Mouse (Mus musculus): ENCODE data around the gene Mme. TPM values are rescaled to one million over a fixed set of nuclear protein-coding genes. Genes with fewer than 3 reads are reported as not detected.

Mme gene
- polyA plus RNA-seq, 1 experiment from 2014 or later: 1.0 TPM

DNA sequence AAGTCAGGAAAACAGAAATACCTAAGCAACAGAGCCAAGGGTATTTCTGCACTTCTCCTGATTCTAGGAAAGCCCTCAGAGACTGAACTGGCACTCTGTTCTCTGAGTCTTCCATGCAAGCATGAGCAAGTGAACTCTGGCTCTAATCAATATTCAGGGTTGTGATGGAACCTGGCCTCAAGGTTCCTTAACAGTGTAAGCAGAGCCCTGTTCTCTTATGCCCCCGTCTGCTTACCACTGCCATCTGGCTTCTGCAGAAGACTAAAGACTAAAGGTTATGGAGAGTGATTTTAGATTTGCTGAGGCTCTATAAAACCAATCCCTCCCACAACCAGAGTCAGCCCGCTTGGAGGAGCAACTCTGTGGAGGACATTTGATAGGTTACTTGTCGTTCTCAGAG is 99.2 kb downstream of the Mme start:
- Histone ChIP-seq H3K27me3 (replicated peaks; ENCODE audit: control insufficient read depth, insufficient read depth, low read length) (no peaks in the 10 kb centered on the region), H3K4me1 (replicated peaks; ENCODE audit: control insufficient read depth, insufficient read depth, low read length) (no peaks in the 10 kb centered on the region), H3K4me3 (ENCODE audit: low read depth, low read length) (no peak overlapping the region), H3K9me3 (ENCODE audit: control insufficient read depth, low read length) (no peaks in the 10 kb centered on the region), H3K36me3 (ENCODE audit: control insufficient read depth, insufficient read depth, low read length) (no peaks in the 10 kb centered on the region), H3K4me2 (no peak overlapping the region), H3K27ac (ENCODE audit: low read depth, low read length) (no peak overlapping the region), H3K9ac (ENCODE audit: low read depth, low read length) (no peak overlapping the region)
- no peak for ATAC-seq (replicated peaks; ENCODE audit: low FRiP score)
- no peak for DNase-seq (ENCODE audit: low spot score)
- 79% methylated on average over 3 of the region's 3 CpGs for WGBS

GRCm38 (mm10) chr3:63341481-63341880 is 100.1 kb downstream of the Mme start:
- Histone ChIP-seq H3K27ac (ENCODE audit: low read depth, low read length) (no peak overlapping the region), H3K36me3 (ENCODE audit: control insufficient read depth, insufficient read depth, low read length) (no peaks in the 10 kb centered on the region)

DNA sequence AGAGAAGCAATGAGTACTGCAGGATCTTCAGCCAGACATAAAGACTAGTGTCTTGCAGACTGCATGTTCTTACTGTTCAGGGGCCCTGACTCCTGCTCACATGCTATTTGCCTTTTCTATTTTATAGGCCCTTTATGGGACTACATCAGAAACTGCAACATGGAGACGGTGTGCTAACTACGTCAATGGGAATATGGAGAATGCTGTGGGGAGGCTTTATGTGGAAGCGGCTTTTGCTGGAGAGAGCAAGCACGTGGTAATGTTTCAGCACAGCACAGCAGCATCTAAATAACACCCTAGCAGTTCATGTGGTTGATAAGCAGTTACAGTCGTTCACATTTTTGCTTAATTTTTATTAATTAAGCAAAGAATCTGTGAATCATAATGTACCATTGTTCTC is 103.7 kb downstream of the Mme start:
- no peaks in the 10 kb centered on the region for H3K4me1 ChIP-seq (replicated peaks; ENCODE audit: control insufficient read depth, insufficient read depth, low read length)
- no peak overlapping the region for H3K9ac ChIP-seq (ENCODE audit: low read depth, low read length)
- DNase-seq (ENCODE audit: low spot score) (no peak), ATAC-seq (replicated peaks; ENCODE audit: low FRiP score) (no peak)
- no peak overlapping the region for H3K27ac ChIP-seq (ENCODE audit: low read depth, low read length)
- H3K9me3 ChIP-seq (ENCODE audit: control insufficient read depth, low read length): no peaks in the 10 kb centered on the region
- WGBS: 82% methylated on average over 5 of the region's 5 CpGs
- no peak overlapping the region for H3K4me2 ChIP-seq
- H3K36me3 ChIP-seq (ENCODE audit: control insufficient read depth, insufficient read depth, low read length): no peaks in the 10 kb centered on the region
- H3K4me3 ChIP-seq (ENCODE audit: low read depth, low read length): no peak overlapping the region
- H3K27me3 ChIP-seq (replicated peaks; ENCODE audit: control insufficient read depth, insufficient read depth, low read length): no peaks in the 10 kb centered on the region

More at GRCm38 (mm10) chr3:63341481-63341880, 100.1 kb downstream of the Mme start:
- H3K4me2 ChIP-seq: no peak overlapping the region
- no peak for DNase-seq (ENCODE audit: low spot score)
- ATAC-seq (replicated peaks; ENCODE audit: low FRiP score): no peak
- no peaks in the 10 kb centered on the region for H3K27me3 ChIP-seq (replicated peaks; ENCODE audit: control insufficient read depth, insufficient read depth, low read length)
- no peak overlapping the region for H3K4me3 ChIP-seq (ENCODE audit: low read depth, low read length)
- WGBS: 86% methylated on average over 4 of the region's 4 CpGs
- no peaks in the 10 kb centered on the region for H3K4me1 ChIP-seq (replicated peaks; ENCODE audit: control insufficient read depth, insufficient read depth, low read length)
- no peak overlapping the region for H3K9ac ChIP-seq (ENCODE audit: low read depth, low read length)
- H3K9me3 ChIP-seq (ENCODE audit: control insufficient read depth, low read length): no peaks in the 10 kb centered on the region

GRCm38 (mm10) chr3:63348893-63349426 is 107.6 kb downstream of the Mme start:
- DNase-seq (ENCODE audit: low spot score) (no peak), ATAC-seq (replicated peaks; ENCODE audit: low FRiP score) (no peak)
- H3K4me3 ChIP-seq (ENCODE audit: low read depth, low read length): no peak overlapping the region
- H3K27me3 ChIP-seq (replicated peaks; ENCODE audit: control insufficient read depth, insufficient read depth, low read length): no peaks in the 10 kb centered on the region
- H3K27ac ChIP-seq (ENCODE audit: low read depth, low read length): no peak overlapping the region
- H3K9me3 ChIP-seq (ENCODE audit: control insufficient read depth, low read length): no peaks in the 10 kb centered on the region
- no peaks in the 10 kb centered on the region for H3K4me1 ChIP-seq (replicated peaks; ENCODE audit: control insufficient read depth, insufficient read depth, low read length)
- H3K4me2 ChIP-seq: no peak overlapping the region
- 63% methylated on average over 2 of the region's 2 CpGs for WGBS
- H3K9ac ChIP-seq (ENCODE audit: low read depth, low read length): no peak overlapping the region
- no peaks in the 10 kb centered on the region for H3K36me3 ChIP-seq (ENCODE audit: control insufficient read depth, insufficient read depth, low read length)

DNA sequence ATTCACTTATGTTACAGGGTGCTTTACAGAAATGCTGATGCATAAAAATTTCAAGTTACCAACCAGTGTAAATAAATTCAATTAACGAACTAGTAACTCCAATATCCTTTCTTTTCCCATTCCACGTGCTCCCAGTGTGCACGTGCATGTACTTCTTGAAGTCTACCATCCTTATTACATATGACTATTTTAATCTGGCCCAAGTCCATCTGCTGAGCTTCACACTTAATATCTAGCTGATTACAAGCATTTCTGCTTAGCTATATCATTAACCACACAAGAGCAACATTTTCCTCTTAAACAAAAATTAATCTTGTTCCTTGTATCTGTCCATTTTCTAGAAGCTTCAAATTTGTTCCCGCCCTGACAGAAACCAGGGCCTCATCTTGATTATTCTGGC is 108.9 kb downstream of the Mme start:
- H3K36me3 ChIP-seq (ENCODE audit: control insufficient read depth, insufficient read depth, low read length): no peaks in the 10 kb centered on the region
- no peaks in the 10 kb centered on the region for H3K9me3 ChIP-seq (ENCODE audit: control insufficient read depth, low read length)
- no peak overlapping the region for H3K4me3 ChIP-seq (ENCODE audit: low read depth, low read length)
- no peak for ATAC-seq (replicated peaks; ENCODE audit: low FRiP score)
- no peak overlapping the region for H3K27ac ChIP-seq (ENCODE audit: low read depth, low read length)
- H3K9ac ChIP-seq (ENCODE audit: low read depth, low read length): no peak overlapping the region
- no peaks in the 10 kb centered on the region for H3K4me1 ChIP-seq (replicated peaks; ENCODE audit: control insufficient read depth, insufficient read depth, low read length)
- DNase-seq (ENCODE audit: low spot score): no peak
- H3K27me3 ChIP-seq (replicated peaks; ENCODE audit: control insufficient read depth, insufficient read depth, low read length): no peaks in the 10 kb centered on the region
- no peak overlapping the region for H3K4me2 ChIP-seq
- WGBS: 82% methylated on average over 4 of the region's 4 CpGs

- no peak overlapping the region for H3K4me2 ChIP-seq
- H3K36me3 ChIP-seq (ENCODE audit: control insufficient read depth, insufficient read depth, low read length): no peaks in the 10 kb centered on the region
- 69% methylated on average over 3 of the region's 3 CpGs for WGBS
- no peaks in the 10 kb centered on the region for H3K27me3 ChIP-seq (replicated peaks; ENCODE audit: control insufficient read depth, insufficient read depth, low read length)
- no peaks in the 10 kb centered on the region for H3K9me3 ChIP-seq (ENCODE audit: control insufficient read depth, low read length)
- ATAC-seq (replicated peaks; ENCODE audit: low FRiP score) (no peak), DNase-seq (ENCODE audit: low spot score) (no peak)
- no peak overlapping the region for H3K4me3 ChIP-seq (ENCODE audit: low read depth, low read length)
- H3K4me1 ChIP-seq (replicated peaks; ENCODE audit: control insufficient read depth, insufficient read depth, low read length): no peaks in the 10 kb centered on the region
- no peak overlapping the region for H3K27ac ChIP-seq (ENCODE audit: low read depth, low read length)
- no peak overlapping the region for H3K9ac ChIP-seq (ENCODE audit: low read depth, low read length)
These were observed 109.4 kb downstream of the Mme start for GRCm38 (mm10) chr3:63350704-63351103.

DNA sequence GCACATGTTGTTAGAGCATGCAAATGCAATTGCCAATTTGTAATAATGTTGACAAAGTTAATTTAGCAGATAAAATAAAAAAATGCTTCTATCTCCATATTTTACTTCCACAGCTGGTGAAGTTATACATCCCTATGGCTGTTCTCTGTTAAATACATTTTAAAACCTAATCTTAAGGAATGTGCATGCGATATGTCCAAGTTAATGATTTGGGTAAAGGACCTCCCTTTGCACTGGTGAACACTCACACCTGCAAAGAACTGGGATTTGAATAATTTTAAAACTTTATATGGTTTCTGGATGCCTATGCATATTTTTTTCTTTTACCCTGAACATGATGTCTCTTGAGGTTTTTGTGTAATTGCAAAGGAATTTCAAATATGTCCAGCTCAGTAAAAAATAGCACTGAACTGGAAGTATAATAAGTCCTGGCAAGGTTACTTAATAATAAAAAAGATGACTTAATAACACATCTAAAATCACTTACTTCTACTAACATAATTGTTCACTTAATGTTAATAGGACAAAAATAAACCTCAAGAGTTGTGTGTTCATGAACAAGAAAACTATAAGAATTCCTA is 110.4 kb downstream of the Mme start:
- Histone ChIP-seq H3K4me2 (no peak overlapping the region), H3K36me3 (ENCODE audit: control insufficient read depth, insufficient read depth, low read length) (no peaks in the 10 kb centered on the region), H3K9me3 (ENCODE audit: control insufficient read depth, low read length) (no peaks in the 10 kb centered on the region), H3K4me3 (ENCODE audit: low read depth, low read length) (no peak overlapping the region), H3K4me1 (replicated peaks; ENCODE audit: control insufficient read depth, insufficient read depth, low read length) (no peaks in the 10 kb centered on the region), H3K27ac (ENCODE audit: low read depth, low read length) (no peak overlapping the region), H3K27me3 (replicated peaks; ENCODE audit: control insufficient read depth, insufficient read depth, low read length) (no peaks in the 10 kb centered on the region), H3K9ac (ENCODE audit: low read depth, low read length) (no peak overlapping the region)
- DNase-seq (ENCODE audit: low spot score) (no peak), ATAC-seq (replicated peaks; ENCODE audit: low FRiP score) (no peak)
- 84% methylated on average over 1 of the region's 1 CpGs for WGBS

DNA sequence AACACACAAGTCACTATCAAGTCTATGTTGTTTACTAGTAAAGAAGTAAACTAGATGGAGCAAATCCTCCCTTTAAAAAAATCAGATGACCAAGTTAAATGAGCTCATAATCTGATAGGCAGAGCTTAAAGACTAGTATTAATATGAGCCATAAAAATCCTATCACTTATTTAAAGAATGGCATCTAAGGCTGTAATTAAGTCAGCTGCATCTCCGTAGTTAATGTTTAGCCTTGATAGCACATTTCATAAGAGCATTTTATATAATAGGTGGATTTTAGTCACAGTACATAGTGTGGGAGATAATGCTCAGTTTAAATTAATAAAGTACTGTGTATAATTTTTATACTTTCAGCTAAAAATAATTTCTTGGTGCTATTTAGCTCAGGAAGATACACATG is 118.2 kb downstream of the Mme start:
- ATAC-seq (replicated peaks; ENCODE audit: low FRiP score): no peak
- WGBS: 86% methylated on average over 1 of the region's 1 CpGs
- Histone ChIP-seq H3K9me3 (ENCODE audit: control insufficient read depth, low read length) (no peaks in the 10 kb centered on the region), H3K27me3 (replicated peaks; ENCODE audit: control insufficient read depth, insufficient read depth, low read length) (no peaks in the 10 kb centered on the region), H3K9ac (ENCODE audit: low read depth, low read length) (no peak overlapping the region), H3K27ac (ENCODE audit: low read depth, low read length) (no peak overlapping the region), H3K4me2 (no peak overlapping the region), H3K4me3 (ENCODE audit: low read depth, low read length) (no peak overlapping the region), H3K4me1 (replicated peaks; ENCODE audit: control insufficient read depth, insufficient read depth, low read length) (no peaks in the 10 kb centered on the region), H3K36me3 (ENCODE audit: control insufficient read depth, insufficient read depth, low read length) (no peaks in the 10 kb centered on the region)
- no peak for DNase-seq (ENCODE audit: low spot score)

DNA sequence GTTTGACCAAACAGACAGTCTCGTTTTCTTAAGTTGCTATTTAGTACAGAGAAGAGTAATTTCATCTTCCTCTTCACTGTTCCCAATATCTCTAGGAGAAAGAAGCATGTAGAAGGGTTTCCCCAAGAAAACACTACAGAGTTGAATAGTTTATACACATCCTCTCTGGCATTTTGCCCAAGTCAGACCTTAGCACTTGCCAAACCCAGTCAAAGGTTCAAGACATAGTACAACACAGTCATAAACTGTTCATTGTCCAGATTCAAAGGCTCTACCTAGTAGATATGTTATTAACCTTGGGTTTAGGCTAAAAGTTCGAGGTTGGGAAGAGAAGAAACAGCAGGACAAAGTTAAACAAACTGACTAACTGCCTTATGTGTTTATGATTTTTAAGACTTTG is 143.7 kb downstream of the Mme start:
- Histone ChIP-seq H3K4me3 (ENCODE audit: low read depth, low read length) (no peak overlapping the region), H3K9me3 (ENCODE audit: control insufficient read depth, low read length) (no peaks in the 10 kb centered on the region), H3K36me3 (ENCODE audit: control insufficient read depth, insufficient read depth, low read length) (no peaks in the 10 kb centered on the region), H3K4me2 (no peak overlapping the region), H3K27ac (ENCODE audit: low read depth, low read length) (no peak overlapping the region), H3K9ac (ENCODE audit: low read depth, low read length) (no peak overlapping the region), H3K27me3 (replicated peaks; ENCODE audit: control insufficient read depth, insufficient read depth, low read length) (no peaks in the 10 kb centered on the region), H3K4me1 (replicated peaks; ENCODE audit: control insufficient read depth, insufficient read depth, low read length) (no peaks in the 10 kb centered on the region)
- ATAC-seq (replicated peaks; ENCODE audit: low FRiP score) (no peak), DNase-seq (ENCODE audit: low spot score) (no peak)
- 52% methylated on average over 2 of the region's 2 CpGs for WGBS

All from liver, embryonic 11.5 days (tissue).